Mouse (Mus musculus) embryo, embryonic 9.5 days (tissue): ENCODE measurements at regions not wholly inside any gene's neighbourhood (a gene's known extent, or its start where the extent isn't known, plus 50 kb on each side); places are given as distances from the start of the nearest gene placed in this dataset.

Source experiments
- DNase-seq: peaks from one replicate; pipeline ENCODE4 v3.0.0-alpha.2; 2017; ENCODE audit errors: extremely low spot score

DNA sequence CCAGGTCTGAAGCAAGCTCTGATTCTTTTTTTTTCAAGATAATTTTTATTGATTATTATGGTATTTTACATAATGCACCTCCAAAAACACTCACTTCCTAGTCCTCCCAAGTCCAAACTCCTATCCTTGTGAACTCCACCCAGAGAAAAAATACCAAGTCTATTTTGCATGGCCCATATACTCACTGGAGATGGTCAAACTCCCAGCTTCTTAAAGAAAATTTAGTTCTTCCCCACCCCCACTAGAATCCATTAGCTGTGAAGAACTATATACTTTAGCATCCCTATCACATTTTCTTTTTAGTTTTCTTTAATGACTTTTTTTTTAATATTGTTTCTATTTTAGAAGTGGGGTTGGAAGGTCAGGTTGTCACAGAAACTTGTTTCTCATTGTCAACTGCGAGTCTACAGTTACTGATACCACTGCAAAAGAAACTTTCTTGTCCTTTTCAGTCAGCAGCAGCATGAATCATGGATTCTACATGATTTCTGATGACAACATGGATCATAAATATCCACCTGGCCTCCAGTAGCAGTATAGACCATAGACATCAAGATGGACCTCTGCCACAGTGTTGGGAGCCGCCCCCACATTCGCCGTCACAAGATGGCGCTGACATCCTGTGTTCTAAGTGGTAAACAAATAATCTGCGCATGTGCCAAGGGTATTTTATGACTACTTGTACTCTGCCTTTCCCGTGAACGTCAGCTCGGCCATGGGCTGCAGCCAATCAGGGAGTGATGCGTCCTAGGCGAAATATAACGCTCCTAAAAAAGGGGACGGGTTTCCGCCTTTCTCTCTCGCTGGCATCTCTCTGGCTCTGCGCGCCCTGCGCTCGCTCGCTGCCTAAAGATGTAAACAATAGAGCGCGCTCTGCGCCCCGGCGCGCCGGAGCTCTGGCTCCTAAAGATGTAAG lies 69.0 kb downstream of the Pgr15l start:
- peak; percentile 5 for DNase-seq

DNA sequence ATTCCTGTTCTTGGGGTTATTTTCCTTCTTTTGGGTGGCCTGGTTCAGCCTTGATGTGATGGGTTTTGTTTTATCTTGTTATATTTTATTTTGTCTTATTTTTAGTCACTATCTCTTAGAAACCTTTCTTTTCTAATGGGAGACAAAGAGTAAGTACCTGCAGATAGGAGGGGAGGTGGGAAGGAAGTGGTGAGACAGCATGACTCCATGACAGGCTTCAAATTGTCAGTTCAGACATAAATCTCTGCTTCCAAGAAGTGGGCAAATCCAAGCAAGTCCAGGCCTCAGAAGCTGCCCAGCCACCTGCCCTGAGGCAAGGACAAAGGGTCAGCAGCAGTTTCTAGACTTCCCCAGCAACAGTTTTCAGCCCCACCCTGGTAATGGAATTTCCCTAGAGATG lies 69.8 kb downstream of the Pgr15l start:
- peak; percentile 1 for DNase-seq

DNA sequence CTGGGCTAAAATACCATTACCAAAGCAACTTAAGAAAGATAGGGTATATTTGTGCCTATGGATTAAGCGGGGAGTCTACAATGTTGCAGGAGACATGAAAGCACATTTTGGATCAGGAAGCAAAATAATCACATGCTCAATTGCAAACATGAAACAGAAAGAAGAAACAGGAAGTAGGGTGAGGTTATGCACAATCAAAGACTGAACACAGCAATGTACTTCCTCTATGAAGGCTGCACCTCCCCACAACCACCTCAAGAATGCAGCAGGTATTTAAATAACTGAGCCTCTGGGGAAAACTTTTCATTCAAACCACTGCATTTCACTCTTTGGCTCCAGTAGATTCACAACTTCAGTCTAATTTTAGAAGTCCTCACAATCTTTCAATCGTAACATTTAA lies 83.8 kb downstream of the Pgr15l start:
- no peak for DNase-seq
